Mouse (Mus musculus) adrenal gland, adult (tissue): ENCODE results near the gene B3galt1.

ENCODE experiments used
- DNase-seq, 2 experiments: peaks; one replicate each; pipeline ENCODE4 v3.0.0; 2022 to 2023; ENCODE audit warnings: low spot score in 1 of 2; ENCODE audit not compliant: inconsistent age in 2 of 2

The B3galt1 gene

GRCm38 (mm10) chr2:67724249-67724648, 158.6 kb downstream of the B3galt1 start:
- DNase-seq, result no peak

DNA sequence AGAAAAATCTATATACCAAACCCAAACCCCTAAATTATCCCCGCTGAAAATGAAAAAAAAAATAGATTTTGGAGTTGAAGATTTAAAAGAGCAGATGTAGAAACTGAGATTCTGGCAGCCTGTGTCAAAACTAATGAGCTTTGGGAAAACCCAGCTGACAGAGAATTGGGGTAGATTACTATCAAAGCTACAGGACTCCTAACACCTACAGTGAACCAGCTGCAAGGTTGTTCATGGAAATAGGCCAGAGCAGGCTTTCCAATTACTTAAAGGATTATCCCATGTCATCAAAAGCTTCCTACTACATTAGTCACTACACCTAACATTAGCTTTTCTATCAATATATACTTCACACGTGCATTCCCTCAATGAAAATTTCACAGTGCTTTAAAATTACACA, 165.1 kb downstream of the B3galt1 start:
- no peak for DNase-seq

DNA sequence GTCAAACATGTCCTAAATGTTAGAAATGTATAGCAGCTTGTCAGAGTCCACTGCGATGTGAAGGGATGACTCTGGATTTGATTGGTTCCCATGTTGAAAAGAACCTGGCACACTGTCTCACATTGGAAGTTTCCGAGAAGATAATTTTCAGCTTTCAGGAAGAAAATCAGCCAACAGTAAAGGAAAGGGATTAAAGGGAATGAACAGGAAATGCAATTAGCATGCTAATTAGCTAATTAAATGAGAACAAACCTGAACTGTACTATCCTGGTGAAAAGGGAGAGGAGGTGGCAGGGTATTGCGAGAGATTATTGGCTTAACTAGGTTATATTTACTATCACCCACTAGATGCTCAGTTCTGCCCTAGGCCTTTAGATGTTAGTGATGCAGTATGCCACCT, 185.9 kb downstream of the B3galt1 start:
- no peak for DNase-seq

GRCm38 (mm10) chr2:67756507-67756906, 190.8 kb downstream of the B3galt1 start:
- no peak for DNase-seq

GRCm38 (mm10) chr2:67787536-67787935, 221.9 kb downstream of the B3galt1 start:
- DNase-seq, result peak; percentile 14 to 46

GRCm38 (mm10) chr2:67797561-67797960, 231.9 kb downstream of the B3galt1 start:
- DNase-seq, result peak; percentile 55 to 76

DNA sequence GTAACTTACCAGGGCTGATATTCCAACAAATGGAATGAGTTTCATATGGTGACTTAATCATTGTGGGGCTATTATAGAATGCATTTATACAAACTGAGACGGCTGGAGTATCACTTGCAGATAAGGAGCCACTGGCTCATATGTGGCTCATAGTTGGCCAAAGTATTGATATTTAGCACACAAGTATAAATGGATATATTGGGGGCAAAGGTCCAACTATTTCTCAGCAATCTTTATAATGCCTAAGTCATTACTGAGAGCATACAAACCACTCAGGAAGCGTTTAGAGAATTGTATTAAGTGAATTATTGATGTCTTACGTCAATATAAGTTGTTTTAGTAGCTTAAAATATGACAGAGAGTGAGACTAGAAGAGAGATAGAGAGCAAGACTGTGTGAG, 234.3 kb downstream of the B3galt1 start:
- DNase-seq, result no peak

DNA sequence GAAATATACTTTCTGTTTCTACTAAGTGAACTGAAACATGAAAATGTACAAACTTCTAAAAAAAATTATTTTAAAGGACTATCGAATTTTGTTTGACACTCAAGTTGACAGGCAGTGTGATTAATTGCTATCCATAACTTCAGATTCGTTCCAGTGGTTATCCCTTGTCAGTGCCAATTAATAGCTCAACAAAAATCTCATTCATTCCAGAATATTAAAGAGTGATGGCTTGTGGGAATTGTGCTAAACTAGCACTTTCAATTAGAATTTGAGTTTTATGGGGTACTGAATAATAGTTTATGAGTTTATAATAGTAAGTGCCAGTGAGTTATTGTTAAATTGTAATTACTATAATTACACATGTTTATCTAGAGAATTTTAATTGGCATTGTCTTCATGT, 250.5 kb downstream of the B3galt1 start:
- no peak for DNase-seq

DNA sequence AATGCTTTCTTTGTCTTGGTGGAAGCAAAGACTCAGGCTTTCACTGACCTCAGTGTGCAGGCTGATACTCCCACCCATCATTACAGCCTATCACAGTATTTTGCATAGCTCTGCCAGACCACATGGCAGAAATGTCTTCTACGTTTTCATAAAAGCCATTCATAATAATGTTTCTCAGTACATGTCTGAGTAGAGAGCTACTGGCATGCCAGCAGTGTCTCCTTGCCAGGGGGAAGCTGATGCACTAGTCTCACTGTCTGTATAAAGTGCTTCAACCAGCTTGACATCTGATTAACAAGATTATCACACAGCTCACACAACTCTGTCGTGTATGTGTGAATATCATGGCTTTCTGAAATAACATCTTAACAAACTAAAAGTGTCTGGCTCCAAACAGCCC, 252.3 kb downstream of the B3galt1 start:
- no peak for DNase-seq

DNA sequence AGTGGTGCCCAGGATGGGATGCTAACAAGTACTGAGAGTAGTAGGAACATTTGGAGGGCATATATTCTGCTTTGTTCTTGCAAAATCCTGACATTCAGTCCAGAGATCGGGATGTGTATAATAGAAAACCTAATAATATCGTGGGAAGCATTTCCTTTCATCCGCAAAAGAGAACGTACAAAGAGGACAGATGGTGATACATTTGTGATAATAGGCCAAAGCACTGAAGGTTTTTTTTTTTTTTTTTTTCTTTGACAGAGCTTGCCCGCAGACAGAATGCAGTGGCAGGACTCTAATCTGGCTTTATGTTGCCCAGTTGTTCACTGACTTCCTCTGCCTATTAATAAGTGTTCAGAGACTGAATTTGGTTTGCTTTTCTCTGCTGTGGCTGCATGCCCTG, 256.7 kb downstream of the B3galt1 start:
- DNase-seq, result no peak

DNA sequence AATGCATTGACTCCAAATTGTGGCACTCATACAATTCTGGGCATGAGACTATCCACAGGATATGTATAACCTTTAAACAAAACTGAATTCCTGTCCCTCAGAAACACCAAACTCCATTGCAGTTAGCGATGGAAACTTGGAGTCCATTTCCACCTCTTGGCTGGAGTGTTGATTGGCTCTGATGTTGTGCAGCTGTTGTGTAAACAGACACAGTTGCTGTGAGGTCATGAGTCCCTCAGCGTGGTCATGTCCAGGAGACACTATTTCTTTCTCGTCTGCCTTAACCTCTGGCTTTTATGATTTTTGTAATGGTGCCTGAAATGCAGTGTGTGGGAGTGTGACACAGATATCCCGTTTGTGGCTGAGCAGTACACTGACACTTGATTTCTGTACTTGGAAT, 262.0 kb downstream of the B3galt1 start:
- no peak for DNase-seq

DNA sequence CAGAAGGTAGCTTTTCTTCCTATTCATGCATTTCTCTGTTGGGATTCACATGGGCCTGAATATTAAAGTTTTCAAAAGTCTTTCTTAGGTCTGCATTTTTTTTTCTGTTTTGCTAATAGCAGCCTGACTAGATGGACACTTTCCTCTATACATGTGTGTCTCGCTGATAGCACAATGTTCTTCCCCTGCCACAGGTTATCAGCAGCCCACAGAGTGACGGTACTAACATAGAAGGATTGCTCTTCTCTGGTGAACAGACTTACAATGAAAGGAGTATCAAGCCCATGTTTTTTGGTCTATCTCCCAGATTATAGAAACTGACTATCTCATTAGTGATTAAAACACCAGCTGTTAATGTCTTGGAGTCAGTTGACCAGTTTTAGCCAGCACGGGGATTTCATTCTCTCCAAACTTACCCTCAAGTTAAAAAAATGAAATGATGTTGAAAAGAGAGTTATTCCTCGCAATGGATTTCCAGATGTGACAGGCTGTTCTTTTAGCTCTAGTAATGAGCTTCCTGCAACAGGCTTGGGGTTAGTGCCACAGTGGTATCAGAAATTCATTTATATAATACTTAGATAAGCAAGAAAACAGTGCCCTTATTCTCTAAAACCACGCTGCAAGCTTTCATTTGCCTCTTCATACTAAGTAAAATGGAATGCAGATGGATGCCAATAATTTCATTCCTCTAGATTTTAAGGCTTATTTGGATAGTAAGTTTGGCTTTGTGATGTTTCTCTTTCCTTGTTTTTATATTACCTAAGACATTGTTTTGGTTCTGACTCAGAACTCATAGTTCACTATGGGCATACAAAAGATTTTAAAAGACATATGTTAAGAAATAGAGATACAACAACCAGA, 263.6 kb downstream of the B3galt1 start:
- DNase-seq, result no peak

DNA sequence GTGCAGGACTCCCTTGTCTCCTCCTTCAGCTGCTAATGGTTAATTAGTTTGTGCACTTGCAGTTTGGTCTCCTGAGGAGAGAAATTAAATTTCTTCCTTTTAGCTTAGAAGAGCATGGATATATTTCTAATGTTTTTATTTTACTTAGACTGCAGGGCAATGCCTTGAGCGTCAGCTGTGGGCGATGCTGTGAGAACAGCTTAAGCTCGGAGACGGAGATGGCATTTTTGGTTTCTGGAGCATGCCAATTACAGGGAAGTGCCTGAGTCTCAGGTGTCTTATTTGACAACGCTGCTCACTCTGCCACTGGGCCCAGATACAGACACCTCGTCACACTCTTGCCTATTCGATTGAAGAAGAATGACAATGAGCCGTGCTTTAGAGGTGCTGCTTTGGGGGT, 282.1 kb downstream of the B3galt1 start:
- DNase-seq, result no peak

- no peak for DNase-seq
Observed at GRCm38 (mm10) chr2:67850725-67851124, 285.1 kb downstream of the B3galt1 start.

- no peak for DNase-seq
Observed at GRCm38 (mm10) chr2:67858340-67858739, 292.7 kb downstream of the B3galt1 start.

- no peak for DNase-seq
Observed at GRCm38 (mm10) chr2:67859004-67859403, 293.3 kb downstream of the B3galt1 start.

- no peak for DNase-seq
Observed at GRCm38 (mm10) chr2:67873368-67873767, 307.7 kb downstream of the B3galt1 start.

- no peak for DNase-seq
Observed at GRCm38 (mm10) chr2:67879836-67880235, 314.2 kb downstream of the B3galt1 start.

DNA sequence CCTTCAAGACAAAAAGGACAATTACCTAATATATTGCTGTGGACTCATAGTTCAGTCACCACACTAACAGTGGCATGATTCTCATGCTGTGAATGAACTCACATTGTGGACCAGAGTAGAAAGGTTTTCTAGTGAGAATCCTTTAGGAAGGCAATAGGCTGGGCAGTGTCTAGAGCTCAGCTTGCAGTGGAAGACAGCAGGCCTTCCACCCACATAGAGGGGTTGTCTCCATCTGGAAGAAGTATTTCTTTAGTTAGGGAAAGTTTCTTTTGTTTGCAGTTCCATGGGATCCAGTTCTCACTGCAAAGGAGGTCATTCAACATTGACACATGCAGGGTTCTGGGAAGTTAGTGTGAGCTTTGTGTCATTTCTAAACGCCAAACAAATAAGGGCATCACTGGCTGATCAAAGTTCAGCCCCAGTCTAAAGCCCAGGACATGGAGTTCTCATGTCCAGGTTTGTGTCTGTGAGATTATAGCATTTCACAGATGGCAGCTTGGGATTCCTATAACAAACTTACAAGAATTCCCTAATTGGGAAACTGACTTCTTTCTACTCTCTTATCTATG, 316.1 kb downstream of the B3galt1 start:
- no peak for DNase-seq

GRCm38 (mm10) chr2:67897956-67898689, 332.5 kb downstream of the B3galt1 start:
- peak in 1 of 2 experiments; percentile 20 for DNase-seq

GRCm38 (mm10) chr2:67901574-67901973, 335.9 kb downstream of the B3galt1 start:
- no peak for DNase-seq
